Mouse (Mus musculus): Measurements from ENCODE around the gene Col15a1. TPM values are rescaled to one million over a fixed set of nuclear protein-coding genes. Genes with fewer than 3 reads are reported as not detected.

Col15a1 gene
- 11.9 and 17.2 TPM in 2 replicates for polyA plus RNA-seq (2012; rRNA removed)

DNA sequence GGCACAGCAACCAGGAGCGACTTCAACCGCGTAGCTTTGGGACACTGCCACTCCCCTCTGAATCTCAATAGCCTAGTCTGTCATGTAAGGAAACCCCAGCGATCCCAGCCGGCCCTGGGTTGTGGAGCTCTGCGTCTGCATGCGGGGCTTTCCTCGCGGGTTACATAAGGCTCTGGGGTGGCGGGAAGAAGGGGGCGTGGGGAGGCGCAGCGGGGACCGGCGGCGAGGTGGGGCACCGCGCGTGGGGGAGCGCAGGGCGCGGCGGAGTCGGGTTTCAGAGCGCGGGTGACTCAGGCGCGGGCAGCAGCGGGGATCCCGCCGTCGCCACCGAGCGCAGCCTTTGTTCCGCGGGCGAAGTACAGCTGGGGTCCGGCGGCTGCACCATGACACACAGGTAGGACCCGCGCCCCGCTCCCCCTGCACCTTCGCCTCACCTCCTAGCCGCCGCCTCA lies at the start of gene Col15a1:
Col15a1 (plus strand) TSS at position 193 of the 452 bp plus-strand sequence.
- TF ChIP-seq POLR2A (IDR thresholded peaks at IDR 0.05; ENCODE audit: borderline replicate concordance, extremely low read depth, insufficient read depth, insufficient read length, poor library complexity, severe bottlenecking) (no peak), CTCF (IDR thresholded peaks at IDR 0.05; ENCODE audit: borderline replicate concordance, extremely low read depth, insufficient read depth, insufficient read length) (no peak)

DNA sequence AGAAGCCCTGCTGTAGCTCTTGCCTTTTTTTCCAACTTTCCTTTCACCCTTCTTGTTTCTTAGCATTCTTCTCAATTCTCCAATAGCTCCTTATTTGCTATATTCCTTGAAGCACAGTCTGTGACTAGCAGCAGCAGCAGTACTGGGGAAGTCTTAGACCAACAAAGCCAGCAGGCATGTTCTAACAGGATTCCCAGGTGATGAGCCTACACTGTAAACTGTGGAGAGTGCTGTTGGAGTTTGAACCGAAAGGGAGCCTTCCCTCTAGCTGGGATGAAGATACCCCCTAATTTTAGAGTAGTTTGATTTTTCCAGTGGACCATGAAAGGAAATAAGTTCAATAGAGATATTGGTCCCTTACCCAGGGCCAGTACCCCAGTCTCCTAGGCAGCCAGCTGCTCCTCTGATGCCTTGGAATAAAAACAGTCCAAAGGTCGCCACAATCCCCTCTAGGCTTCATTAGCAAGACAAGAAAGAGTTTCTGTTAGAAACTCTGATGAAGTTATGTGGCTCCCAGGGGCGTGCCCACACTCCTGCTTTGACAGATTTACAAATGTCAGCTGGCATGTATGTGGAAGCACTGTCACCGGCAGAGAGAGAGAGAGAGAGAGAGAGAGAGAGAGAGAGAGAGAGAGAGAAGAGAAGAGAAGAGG lies 46.7 kb upstream of the Col15a1 start:
- DNase-seq (ENCODE audit: low read depth), result peak; percentile 81
- TF ChIP-seq CTCF (IDR thresholded peaks at IDR 0.05; ENCODE audit: borderline replicate concordance, extremely low read depth, insufficient read depth, insufficient read length) (no peak), POLR2A (IDR thresholded peaks at IDR 0.05; ENCODE audit: borderline replicate concordance, extremely low read depth, insufficient read depth, insufficient read length, poor library complexity, severe bottlenecking) (no peak)

More for the DNA sequence above, at the start of gene Col15a1:
- DNase-seq (ENCODE audit: low read depth), result peak; percentile 13

DNA sequence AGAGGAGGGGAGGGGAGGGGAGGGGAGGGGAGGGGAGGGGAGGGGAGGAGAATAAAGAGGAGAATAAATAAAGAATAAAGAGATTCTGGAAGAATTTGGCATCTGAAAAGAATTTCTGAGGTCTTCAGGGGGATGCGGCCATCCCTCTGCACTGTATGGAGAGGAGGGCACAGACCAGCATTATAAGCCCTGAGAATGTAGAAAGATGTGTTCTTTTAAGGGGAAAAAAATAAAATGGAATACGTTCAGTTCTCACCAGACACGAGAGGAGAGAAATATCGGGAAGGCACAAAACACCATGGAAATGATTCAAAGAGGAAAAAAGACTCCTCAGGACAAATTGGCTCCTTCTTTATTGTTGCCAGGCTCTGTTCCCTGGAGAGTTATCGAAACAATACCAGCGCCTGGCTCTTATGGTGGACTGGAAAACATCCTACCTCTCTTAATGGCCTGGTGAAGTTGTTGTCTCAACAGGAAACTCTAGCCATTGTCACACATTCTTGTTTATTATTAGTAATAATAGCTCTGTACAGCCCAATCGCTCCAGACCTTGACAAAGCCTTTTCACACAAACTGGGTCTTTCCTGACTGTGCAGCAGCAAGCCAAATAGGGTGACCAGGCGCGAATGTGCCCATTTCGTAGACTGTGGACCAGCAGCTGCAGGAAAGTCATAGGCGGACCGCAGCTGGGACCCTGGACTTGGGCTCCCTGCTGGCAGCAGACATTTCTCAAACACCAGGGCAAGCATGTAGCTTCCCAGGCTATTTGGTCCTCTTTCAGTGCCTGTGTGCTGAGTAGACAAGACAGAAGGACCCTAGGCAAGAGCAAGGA lies 46.0 kb upstream of the Col15a1 start:
- peak; percentile 27 for DNase-seq (ENCODE audit: low read depth)
- no peak for TF ChIP-seq CTCF (IDR thresholded peaks at IDR 0.05; ENCODE audit: borderline replicate concordance, extremely low read depth, insufficient read depth, insufficient read length)
- TF ChIP-seq POLR2A (IDR thresholded peaks at IDR 0.05; ENCODE audit: borderline replicate concordance, extremely low read depth, insufficient read depth, insufficient read length, poor library complexity, severe bottlenecking), result no peak

DNA sequence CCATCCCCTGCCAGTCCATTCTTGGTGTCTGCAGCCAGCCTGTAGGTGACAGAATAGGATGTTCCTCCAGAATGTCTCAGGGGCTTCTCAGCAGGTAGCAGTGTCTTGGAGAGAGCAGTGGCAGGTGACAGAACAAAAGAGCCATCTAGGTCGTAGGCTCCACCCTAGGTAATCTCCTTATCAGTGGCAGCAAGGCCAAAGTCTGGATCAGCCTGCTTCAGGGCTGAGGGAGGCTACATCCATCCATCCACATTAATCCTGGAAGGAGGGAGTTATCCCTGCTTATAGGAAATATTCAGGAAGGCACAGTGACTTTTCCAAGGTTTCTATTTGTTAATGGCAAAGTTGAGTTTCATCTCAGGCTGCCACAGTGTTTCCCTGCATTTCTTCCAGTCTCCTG lies 35.6 kb upstream of the Col15a1 start:
- TF ChIP-seq CTCF (IDR thresholded peaks at IDR 0.05; ENCODE audit: borderline replicate concordance, extremely low read depth, insufficient read depth, insufficient read length) (no peak), POLR2A (IDR thresholded peaks at IDR 0.05; ENCODE audit: borderline replicate concordance, extremely low read depth, insufficient read depth, insufficient read length, poor library complexity, severe bottlenecking) (no peak)
- no peak for DNase-seq (ENCODE audit: low read depth)

DNA sequence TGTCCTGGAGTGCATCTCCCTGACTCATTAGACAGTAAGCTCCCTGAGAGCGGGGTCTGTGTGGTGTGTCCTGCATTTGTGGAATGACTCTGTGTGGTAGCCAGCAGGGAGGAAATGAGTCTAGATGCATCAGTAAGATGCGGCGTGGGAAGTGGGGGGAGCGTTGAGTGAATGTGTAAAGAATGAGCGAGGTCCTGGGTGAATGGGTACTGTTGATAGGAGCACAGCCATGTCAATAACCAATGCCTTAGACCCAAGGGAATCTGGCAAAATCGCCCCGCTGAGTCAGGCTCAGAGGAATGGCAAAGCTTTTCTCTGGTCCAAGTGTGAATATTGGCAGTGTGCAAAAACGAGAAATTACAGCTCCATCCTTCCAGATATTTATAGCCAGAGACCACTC lies 30.9 kb upstream of the Col15a1 start:
- TF ChIP-seq POLR2A (IDR thresholded peaks at IDR 0.05; ENCODE audit: borderline replicate concordance, extremely low read depth, insufficient read depth, insufficient read length, poor library complexity, severe bottlenecking) (no peak), CTCF (IDR thresholded peaks at IDR 0.05; ENCODE audit: borderline replicate concordance, extremely low read depth, insufficient read depth, insufficient read length) (no peak)
- no peak for DNase-seq (ENCODE audit: low read depth)

DNA sequence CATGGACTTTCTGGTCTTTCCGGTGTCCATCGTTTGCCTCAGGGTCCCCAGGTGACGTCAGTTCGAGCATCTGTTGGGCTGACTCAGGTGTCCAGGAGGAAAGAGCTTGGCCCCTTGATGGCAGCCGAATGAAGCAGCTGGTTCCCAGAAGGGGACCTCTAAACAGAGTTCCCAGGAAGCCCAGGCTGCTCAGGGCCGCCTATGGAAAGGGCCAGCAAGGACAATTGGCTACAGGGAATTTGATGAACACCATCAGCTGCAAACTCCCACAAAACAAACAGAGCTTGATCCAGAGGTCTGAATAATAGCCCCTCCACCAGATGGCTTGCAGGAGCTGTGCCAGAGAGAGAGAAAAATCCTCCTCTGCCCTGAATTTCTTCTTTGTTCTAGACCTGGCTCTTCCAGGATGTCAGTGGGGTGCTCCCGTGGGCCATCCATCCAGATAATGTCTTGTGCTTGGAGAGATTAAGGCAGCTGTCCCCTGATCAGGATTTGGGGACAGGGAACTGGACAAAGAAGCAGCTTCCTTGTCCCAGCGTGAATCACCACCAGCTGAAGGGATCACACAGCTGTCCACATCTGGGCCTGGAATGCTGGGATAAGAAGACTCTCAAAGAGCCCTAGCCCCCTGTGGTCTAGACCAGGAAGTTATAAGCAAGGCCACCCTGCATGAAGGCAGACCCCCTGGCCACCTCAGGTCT lies 29.6 kb upstream of the Col15a1 start:
- no peak for TF ChIP-seq POLR2A (IDR thresholded peaks at IDR 0.05; ENCODE audit: borderline replicate concordance, extremely low read depth, insufficient read depth, insufficient read length, poor library complexity, severe bottlenecking)
- TF ChIP-seq CTCF (IDR thresholded peaks at IDR 0.05; ENCODE audit: borderline replicate concordance, extremely low read depth, insufficient read depth, insufficient read length), result no peak
- DNase-seq (ENCODE audit: low read depth), result peak; percentile 49

DNA sequence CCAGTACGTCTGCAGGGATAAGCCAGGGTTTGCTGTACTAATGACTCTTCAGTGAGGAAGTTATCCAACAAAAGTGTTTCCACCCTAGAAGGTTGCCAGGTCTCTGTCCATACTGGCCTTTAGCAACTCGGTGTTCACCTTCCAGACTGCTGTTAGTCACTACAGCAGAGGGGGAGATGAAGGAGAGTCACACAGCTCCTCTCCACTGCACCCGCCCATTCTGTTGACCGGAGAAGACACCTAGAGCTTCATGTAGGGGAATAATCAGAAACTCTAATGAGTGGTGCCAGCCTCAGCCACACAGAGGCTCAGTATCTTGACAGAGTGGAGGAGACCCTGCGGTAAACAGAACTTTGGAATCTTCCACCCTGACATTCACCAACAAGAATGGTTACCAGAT lies 28.4 kb upstream of the Col15a1 start:
- no peak for DNase-seq (ENCODE audit: low read depth)
- TF ChIP-seq POLR2A (IDR thresholded peaks at IDR 0.05; ENCODE audit: borderline replicate concordance, extremely low read depth, insufficient read depth, insufficient read length, poor library complexity, severe bottlenecking) (no peak), CTCF (IDR thresholded peaks at IDR 0.05; ENCODE audit: borderline replicate concordance, extremely low read depth, insufficient read depth, insufficient read length) (no peak)

DNA sequence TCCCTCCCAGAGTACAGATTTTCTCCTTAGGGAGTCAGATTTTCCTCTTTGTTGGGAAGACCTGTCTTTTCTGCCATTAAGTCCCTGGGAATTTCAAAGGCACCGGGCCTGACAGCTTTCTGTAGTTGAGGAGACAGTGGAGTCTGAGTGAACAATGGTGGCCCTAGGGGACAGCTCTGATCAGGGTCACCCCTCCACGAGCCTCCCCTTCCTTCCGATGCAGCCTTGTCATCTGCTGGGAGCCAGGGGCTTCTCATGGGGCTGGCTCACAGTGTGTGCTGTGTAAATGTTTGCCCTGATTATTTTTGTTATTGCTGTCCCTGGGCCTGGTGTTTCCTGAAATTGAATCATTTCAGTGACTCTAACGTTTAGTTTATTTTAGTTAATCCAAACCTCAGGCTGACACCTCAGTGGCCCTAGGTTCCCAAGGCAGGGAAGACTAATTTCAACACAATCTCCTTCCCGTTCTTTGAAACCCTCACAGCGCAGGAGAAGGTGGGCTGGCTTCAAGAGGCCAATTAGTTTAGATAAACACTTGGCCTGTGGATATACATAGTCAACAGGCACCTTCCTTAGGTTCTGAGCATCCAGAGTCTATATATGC lies 23.8 kb upstream of the Col15a1 start:
- TF ChIP-seq CTCF (IDR thresholded peaks at IDR 0.05; ENCODE audit: borderline replicate concordance, extremely low read depth, insufficient read depth, insufficient read length), result no peak
- no peak for TF ChIP-seq POLR2A (IDR thresholded peaks at IDR 0.05; ENCODE audit: borderline replicate concordance, extremely low read depth, insufficient read depth, insufficient read length, poor library complexity, severe bottlenecking)
- peak; percentile 13 for DNase-seq (ENCODE audit: low read depth)

DNA sequence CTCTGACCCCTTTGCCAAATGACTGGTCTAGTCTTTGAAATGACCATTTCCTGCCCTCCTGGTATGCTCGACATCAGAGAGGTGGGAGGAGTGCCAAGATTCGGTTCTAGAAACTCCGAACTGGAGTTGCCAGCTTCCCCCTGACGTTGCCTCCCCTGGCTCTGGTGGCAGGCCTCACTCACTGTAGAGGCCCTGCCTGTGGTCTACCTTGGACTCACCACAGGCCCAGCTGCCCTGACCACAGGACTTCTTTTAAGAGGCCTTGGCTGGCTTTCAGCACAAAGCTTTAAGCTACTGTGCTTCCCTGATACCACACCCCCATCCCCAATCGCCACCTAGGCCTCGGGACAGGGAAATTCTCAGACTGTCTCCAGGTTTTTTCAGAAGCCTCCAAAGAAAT lies 21.4 kb upstream of the Col15a1 start:
- DNase-seq (ENCODE audit: low read depth), result no peak
- TF ChIP-seq POLR2A (IDR thresholded peaks at IDR 0.05; ENCODE audit: borderline replicate concordance, extremely low read depth, insufficient read depth, insufficient read length, poor library complexity, severe bottlenecking), result no peak

DNA sequence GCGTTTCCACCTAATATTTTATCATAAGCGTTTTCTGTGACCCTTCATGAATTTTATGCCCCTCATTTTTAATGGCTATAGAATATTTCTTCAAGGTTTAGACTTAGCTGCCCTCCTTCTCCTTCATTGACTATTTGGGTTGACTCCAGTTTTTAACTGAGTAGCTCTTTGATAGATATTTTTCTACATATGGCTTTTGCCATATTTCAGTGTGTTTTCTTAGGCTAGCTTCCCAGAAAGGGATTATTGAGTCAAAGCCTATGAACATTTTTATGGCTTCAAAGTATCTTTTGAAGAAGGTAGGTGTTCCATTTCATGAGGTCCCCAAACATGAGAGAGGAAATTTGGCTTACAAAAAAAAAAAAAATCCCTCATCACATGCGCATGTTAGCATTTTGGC lies 11.8 kb upstream of the Col15a1 start:
- DNase-seq (ENCODE audit: low read depth), result no peak
- TF ChIP-seq POLR2A (IDR thresholded peaks at IDR 0.05; ENCODE audit: borderline replicate concordance, extremely low read depth, insufficient read depth, insufficient read length, poor library complexity, severe bottlenecking), result no peak
- no peak for TF ChIP-seq CTCF (IDR thresholded peaks at IDR 0.05; ENCODE audit: borderline replicate concordance, extremely low read depth, insufficient read depth, insufficient read length)

DNA sequence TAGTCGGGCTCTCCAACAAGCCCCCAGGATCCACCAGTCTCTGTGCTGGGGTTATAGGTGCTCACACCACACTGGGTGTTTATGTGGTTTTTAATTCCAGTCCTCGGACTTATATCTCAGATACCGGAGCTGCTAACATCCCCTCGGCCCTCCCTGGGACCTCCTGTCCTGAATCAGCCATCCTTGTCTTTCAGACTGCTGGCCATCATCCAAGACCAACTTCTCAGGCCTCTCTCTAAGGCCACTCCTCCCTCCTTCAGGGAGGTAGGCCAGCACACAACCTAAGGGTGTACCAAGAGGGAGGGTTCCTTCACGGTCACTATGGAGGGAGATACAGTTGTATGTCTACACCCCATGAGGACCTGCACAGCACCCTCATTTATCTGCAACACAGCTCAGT lies 4.3 kb upstream of the Col15a1 start:
- TF ChIP-seq POLR2A (IDR thresholded peaks at IDR 0.05; ENCODE audit: borderline replicate concordance, extremely low read depth, insufficient read depth, insufficient read length, poor library complexity, severe bottlenecking) (no peak), CTCF (IDR thresholded peaks at IDR 0.05; ENCODE audit: borderline replicate concordance, extremely low read depth, insufficient read depth, insufficient read length) (no peak)
- DNase-seq (ENCODE audit: low read depth), result no peak
